Mouse (Mus musculus): Measurements from ENCODE around the gene Nop53.

DNA sequence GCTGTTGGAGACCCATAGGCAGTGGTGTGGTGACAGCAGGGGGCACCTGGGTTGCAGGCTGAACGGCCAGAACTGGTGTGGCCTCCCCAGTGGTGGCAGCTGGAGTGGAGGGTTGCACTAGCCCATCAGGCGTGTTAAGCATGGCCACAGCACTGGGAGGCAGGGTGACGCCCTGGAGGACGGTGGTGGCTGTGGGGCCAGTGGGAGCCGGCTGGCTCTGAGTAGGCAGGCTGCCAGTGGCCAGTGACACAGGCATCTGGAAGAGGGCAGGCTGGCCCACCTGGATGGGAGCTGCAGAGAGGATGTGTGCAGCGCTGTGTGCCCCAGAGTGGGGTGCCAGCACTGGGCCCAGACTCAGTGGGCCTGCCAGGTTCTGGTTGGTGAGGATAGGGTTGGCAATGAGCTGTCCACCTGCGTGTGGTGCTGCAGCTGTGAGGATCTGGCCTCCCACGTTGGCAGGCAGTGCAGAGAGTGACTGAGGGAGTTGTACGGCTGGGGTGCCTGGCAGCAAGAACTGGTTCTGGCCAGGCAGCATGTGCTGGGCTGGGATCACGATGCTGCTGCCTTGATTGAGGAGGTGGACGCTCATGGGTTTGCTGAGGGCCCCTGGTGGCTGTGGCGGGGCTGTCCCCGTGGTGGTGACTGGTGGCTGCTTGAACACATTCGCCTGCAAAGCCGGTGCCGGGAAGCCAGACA is 41.9 kb upstream of the Nop53 start:
- TF ChIP-seq CTCF (IDR thresholded peaks at IDR 0.05; ENCODE audit: low read depth) (no peak), EP300 (optimal IDR thresholded peaks at IDR 0.05) (no peak)
